Mouse (Mus musculus) layer of hippocampus, adult 2 months (tissue): ENCODE data around the gene Slc1a2. TPM values are rescaled to one million over a fixed set of nuclear protein-coding genes. Genes with fewer than 3 reads are reported as not detected.

Source experiments
- DNase-seq, 2 experiments: peaks; one replicate each; pipeline ENCODE4 v3.0.0; 2022; ENCODE audit warnings: low spot score in 2 of 2
- H3K27ac ChIP-seq: fragments of 200-600 bp; 2 replicates; pipeline ENCODE4 v1.8.1; 2022
- H3K4me3 ChIP-seq: fragments of 200-600 bp; 2 replicates; pipeline ENCODE4 v1.8.1; 2022; ENCODE audit warnings: mild to moderate bottlenecking
- CTCF ChIP-seq: fragments of 200-600 bp; conservative IDR thresholded peaks from 2 replicates; pipeline ENCODE4 v1.8.1; 2022; ENCODE audit warnings: antibody characterized with exemption, mild to moderate bottlenecking, moderate library complexity
- total RNA-seq, 2 experiments: library from RNA; stranded (reverse); gene quantifications; 2 replicates each; pipeline ENCODE4 v1.2.3; 2021

Slc1a2 gene
- total RNA-seq, 2 experiments from 2014 or later: 1,761 to 1,800 TPM

GRCm38 (mm10) chr2:102792804-102793203 lies 134.3 kb downstream of the Slc1a2 start:
- H3K4me3 ChIP-seq: no peak overlapping the region

GRCm38 (mm10) chr2:102795034-102795433 lies 136.6 kb downstream of the Slc1a2 start:
- Histone ChIP-seq H3K27ac (no peak overlapping the region), H3K4me3 (no peak overlapping the region)
- DNase-seq: no peak
- no peak for TF ChIP-seq CTCF

More at GRCm38 (mm10) chr2:102792804-102793203, 134.3 kb downstream of the Slc1a2 start:
- no peak for DNase-seq
- no peak overlapping the region for H3K27ac ChIP-seq
- no peak for TF ChIP-seq CTCF

- Histone ChIP-seq H3K4me3 (no peak overlapping the region), H3K27ac (no peak overlapping the region)
- no peak for TF ChIP-seq CTCF
- no peak for DNase-seq
These were observed 139.7 kb downstream of the Slc1a2 start for GRCm38 (mm10) chr2:102798149-102798548.

GRCm38 (mm10) chr2:102801899-102802298 lies 143.4 kb downstream of the Slc1a2 start:
- no peak for TF ChIP-seq CTCF
- Histone ChIP-seq H3K27ac (no peak overlapping the region), H3K4me3 (no peak overlapping the region)
- DNase-seq: no peak

GRCm38 (mm10) chr2:102804109-102804508 lies 145.7 kb downstream of the Slc1a2 start:
- TF ChIP-seq CTCF: peak; percentile 87
- Histone ChIP-seq H3K4me3 (no peak overlapping the region), H3K27ac (no peak overlapping the region)
- peak; percentile 26 to 52 for DNase-seq

- no peak for TF ChIP-seq CTCF
- Histone ChIP-seq H3K27ac (no peak overlapping the region), H3K4me3 (no peak overlapping the region)
- no peak for DNase-seq
These were observed 146.8 kb downstream of the Slc1a2 start for GRCm38 (mm10) chr2:102805283-102805682.

- H3K4me3 ChIP-seq: no peak overlapping the region
- no peak overlapping the region for H3K27ac ChIP-seq
- TF ChIP-seq CTCF: no peak
- DNase-seq: no peak
These were observed 147.5 kb downstream of the Slc1a2 start for GRCm38 (mm10) chr2:102805761-102806496.

- TF ChIP-seq CTCF: no peak
- DNase-seq: no peak
- Histone ChIP-seq H3K27ac (no peak overlapping the region), H3K4me3 (no peak overlapping the region)
These were observed 149.2 kb downstream of the Slc1a2 start for GRCm38 (mm10) chr2:102807633-102808032.

GRCm38 (mm10) chr2:102809436-102809835 lies 151.0 kb downstream of the Slc1a2 start:
- Histone ChIP-seq H3K27ac (no peak overlapping the region), H3K4me3 (no peak overlapping the region)
- no peak for TF ChIP-seq CTCF
- DNase-seq: no peak

GRCm38 (mm10) chr2:102812756-102813155 lies 154.3 kb downstream of the Slc1a2 start:
- H3K4me3 ChIP-seq: no peak overlapping the region
- no peak for TF ChIP-seq CTCF
- no peak for DNase-seq
- H3K27ac ChIP-seq: no peak overlapping the region

- TF ChIP-seq CTCF: no peak
- DNase-seq: no peak
- no peak overlapping the region for H3K4me3 ChIP-seq
These were observed 156.9 kb downstream of the Slc1a2 start for GRCm38 (mm10) chr2:102815289-102815809.

GRCm38 (mm10) chr2:102820225-102820711 lies 161.8 kb downstream of the Slc1a2 start:
- no peak for TF ChIP-seq CTCF
- no peak overlapping the region for H3K4me3 ChIP-seq
- H3K27ac ChIP-seq: peak overlapping the region; percentile 28; the same call in 1 of the 2 replicates
- DNase-seq: peak in 1 of 2 experiments; percentile 12

More at GRCm38 (mm10) chr2:102815289-102815809, 156.9 kb downstream of the Slc1a2 start:
- H3K27ac ChIP-seq: no peak overlapping the region

- TF ChIP-seq CTCF: no peak
- H3K27ac ChIP-seq: peak overlapping the region; percentile 28; the same call in 1 of the 2 replicates
- no peak for DNase-seq
- no peak overlapping the region for H3K4me3 ChIP-seq
These were observed 162.3 kb downstream of the Slc1a2 start for GRCm38 (mm10) chr2:102820790-102821189.

- Histone ChIP-seq H3K4me3 (no peak overlapping the region), H3K27ac (no peak overlapping the region)
- TF ChIP-seq CTCF: no peak
- DNase-seq: peak; percentile 26 to 37
These were observed 163.6 kb downstream of the Slc1a2 start for GRCm38 (mm10) chr2:102822036-102822435.
